Mouse (Mus musculus) kidney, postnatal 25 days (tissue): ENCODE data around the gene Dctn1.

Experiments
- DNase-seq, 2 experiments: peaks; one replicate each; pipeline ENCODE4 v3.0.0; 2021; ENCODE audit warnings: mixed read lengths in 2 of 2

Gene Dctn1

DNA sequence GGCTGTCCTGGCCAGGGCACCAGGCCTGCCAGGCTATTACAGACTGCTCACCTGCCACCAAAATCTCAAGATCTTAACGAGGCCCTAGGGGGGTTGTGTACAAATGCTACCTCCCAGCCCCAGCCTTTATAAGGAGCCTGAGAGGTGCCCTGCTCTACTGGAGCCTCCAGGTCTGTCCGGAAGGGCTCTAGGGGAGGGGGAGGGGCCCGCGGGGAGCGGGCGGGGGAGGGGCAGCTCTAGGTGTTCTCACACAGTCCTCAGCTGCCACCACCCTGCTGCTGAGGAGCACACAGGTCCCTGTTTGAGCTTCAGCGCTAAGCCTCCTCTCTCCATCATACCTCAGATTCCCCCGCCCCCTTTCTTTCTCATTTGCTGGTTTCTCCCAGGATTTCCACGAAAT is 71.4 kb downstream of the Dctn1 start:
- peak in 1 of 2 experiments; percentile 46 for DNase-seq

DNA sequence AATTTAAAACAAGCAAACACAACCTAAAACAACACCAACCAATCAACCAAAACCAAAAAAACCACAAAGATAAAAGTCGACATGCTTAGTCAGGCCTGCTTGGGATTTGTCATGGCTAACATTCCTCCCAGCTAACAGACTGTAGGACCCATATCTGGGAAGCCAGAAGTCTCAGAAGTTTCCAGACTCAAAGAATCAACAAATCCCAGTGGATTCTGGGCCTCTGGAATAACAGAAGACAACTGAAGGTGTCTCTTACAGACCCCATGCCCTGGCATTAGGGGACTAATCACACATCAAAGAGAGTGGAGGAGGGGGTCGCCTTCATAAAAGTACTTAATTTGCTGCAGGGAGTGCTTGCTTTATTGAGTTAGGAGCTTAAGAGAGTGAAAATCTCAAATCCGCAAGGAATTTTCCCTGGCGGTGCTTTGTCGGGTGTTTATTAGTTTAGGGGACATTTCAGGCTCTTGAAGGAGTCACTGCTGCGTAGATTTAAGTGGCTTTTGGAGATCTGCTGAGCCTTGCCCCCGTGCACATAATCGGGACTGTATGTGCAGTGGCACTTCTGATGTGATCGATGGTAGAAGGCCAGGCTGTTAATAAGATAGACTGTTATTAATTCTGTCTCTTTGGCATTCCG is 78.8 kb downstream of the Dctn1 start:
- no peak for DNase-seq

GRCm38 (mm10) chr6:83245134-83245533 is 79.4 kb downstream of the Dctn1 start:
- peak; percentile 77 to 80 for DNase-seq

- no peak for DNase-seq
These were observed 80.3 kb downstream of the Dctn1 start for GRCm38 (mm10) chr6:83245997-83246396.

- DNase-seq, result no peak
These were observed 81.0 kb downstream of the Dctn1 start for GRCm38 (mm10) chr6:83246750-83247149.

GRCm38 (mm10) chr6:83247153-83247552 is 81.4 kb downstream of the Dctn1 start:
- no peak for DNase-seq
